Mouse (Mus musculus) mouse embryonic stem cell (cell line): ENCODE results near the gene F930015N05Rik.

Experiments used
- in situ Hi-C, 2 experiments: fragments of 300-500 bp; cut with MboI; formaldehyde crosslinking; loops; 1 replicate in 1 of 2; 3 replicates in 1 of 2; pipeline ENCODE4 v1.14.3; 2019 to 2020; ENCODE audit warnings: low sequenced_read_pairs in 2 of 2, low pct_unique_long_range_greater_than_20kb in 1 of 2, mixed read lengths in 1 of 2; ENCODE audit not compliant: unreplicated experiment in 1 of 2

The F930015N05Rik gene

GRCm38 (mm10) chr11:64436412-64436727 is at the start of gene F930015N05Rik:
F930015N05Rik (minus strand) TSS chr11:64436653.
- in situ Hi-C loops: loop anchor here in 1 of 2 experiments (25.0 kb wide), 1 partner anchor 524 kb away; the partner anchor contains the start of gene Hs3st3b1

- in situ Hi-C loops: no loop called here
Observed at GRCm38 (mm10) chr11:64481445-64481844, 45.0 kb upstream of the F930015N05Rik start.

DNA sequence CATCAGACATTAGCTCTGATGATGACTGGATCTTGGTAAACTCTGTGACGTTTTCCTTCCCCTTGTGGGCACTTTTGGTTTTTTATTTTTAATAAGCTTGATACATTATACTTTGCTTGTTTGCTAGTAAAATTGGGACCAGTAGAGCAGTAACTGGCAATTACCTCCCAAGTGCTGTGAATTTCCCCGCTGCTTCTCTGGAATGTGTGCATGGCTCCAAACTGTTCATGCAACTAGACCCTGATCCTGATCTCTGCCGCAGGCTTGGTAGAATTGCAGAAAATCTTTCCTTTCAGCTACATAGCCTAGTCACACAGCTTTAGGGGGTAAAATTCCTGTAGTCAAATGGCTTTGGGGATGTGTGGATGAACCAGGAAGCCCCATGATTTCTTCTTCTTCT is 37.2 kb upstream of the F930015N05Rik start:
- in situ Hi-C loops: no loop called here

DNA sequence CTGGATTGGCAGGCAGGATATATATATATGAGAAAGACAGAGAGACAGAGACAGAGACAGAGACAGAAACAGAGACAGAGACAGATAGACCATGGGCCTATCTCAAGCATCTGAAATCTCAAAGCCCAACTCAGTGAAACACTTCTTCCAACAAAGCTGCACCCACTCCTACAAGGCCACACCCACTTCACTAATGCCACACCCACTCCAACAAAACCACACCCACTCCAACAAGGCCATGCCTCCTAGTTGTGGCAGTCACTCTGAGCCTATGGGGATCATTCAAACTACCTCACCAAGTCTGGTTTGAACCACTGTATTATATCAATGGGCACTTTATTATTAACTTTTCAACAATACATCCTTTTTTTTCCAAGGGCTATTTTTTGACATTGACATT is 34.2 kb upstream of the F930015N05Rik start:
- in situ Hi-C loops: no loop called here

- in situ Hi-C loops: no loop called here
Observed at GRCm38 (mm10) chr11:64468737-64469136, 32.3 kb upstream of the F930015N05Rik start.

DNA sequence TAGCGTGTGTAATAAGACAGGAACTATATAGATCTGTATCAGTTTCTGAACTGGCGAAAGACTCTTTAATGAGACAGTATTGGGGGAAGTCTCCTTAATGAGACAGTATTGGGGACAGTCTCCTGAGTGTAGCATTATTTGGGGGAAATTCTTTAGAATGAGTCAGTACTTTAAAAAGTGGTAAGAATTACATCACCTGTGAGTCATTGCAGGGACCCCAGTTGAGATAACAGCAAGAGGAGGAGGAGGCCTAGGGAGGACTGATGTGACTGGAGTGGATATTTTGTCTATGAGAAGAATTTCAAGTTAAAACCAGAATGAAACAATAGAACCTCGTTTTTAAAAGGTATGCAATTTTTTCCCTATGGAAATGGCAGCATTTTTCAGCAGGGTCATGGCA is 25.3 kb upstream of the F930015N05Rik start:
- in situ Hi-C loops: no loop called here

- in situ Hi-C loops: loop anchor here in 1 of 2 experiments (25.0 kb wide), 1 partner anchor 536 kb away; the partner anchor contains the start of gene Hs3st3b1
Observed at GRCm38 (mm10) chr11:64448586-64449315, 12.3 kb upstream of the F930015N05Rik start.

DNA sequence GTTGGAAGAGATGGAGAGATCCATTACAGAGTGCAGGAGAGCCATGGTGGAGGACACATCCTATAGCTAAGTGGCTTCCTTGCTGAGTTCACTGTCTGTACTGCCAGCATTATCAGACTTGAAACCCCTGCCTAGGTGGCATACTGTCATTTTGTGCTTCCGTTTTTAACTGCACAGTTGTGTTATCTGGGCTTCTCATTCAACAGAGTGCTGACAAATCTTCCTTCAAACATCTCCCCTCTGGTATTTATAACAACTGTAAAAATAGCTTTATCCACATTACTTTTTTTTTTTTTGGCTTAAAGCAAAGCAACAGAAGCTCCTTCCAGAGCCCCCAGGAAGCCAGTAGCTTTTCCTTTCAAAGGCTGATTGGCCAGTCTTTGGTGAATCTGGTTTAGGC is 8.8 kb upstream of the F930015N05Rik start:
- in situ Hi-C loops: loop anchor here in 1 of 2 experiments (25.0 kb wide), 1 partner anchor 533 kb away; the partner anchor contains the start of gene Hs3st3b1

- in situ Hi-C loops: loop anchor here in 1 of 2 experiments (25.0 kb wide), 1 partner anchor 530 kb away; the partner anchor contains the start of gene Hs3st3b1
Observed at GRCm38 (mm10) chr11:64442701-64443100, 6.2 kb upstream of the F930015N05Rik start.

- in situ Hi-C loops: loop anchor here in 1 of 2 experiments (25.0 kb wide), 1 partner anchor 530 kb away; the partner anchor contains the start of gene Hs3st3b1
Observed at GRCm38 (mm10) chr11:64442119-64442518, 5.7 kb upstream of the F930015N05Rik start.

DNA sequence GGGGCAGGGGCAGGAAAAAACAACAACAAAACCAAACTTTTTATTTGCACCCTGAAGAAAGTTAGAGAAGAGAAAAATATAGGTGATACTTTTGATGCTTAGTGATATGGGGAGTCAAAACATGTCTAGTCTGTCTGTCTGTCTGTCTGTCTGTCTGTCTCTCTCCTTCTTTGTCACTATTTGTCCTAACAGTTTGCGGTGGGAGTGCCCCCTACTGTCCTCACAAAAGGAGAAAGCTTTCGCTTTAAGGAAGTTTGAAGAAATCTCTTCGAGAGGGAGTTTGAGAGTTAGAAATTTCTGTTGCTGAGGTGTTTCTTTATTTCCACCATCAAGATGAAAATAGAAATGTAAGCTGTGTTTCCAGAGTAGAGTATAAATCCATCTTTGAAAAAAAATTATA is 2.5 kb upstream of the F930015N05Rik start:
- in situ Hi-C loops: loop anchor here in 1 of 2 experiments (25.0 kb wide), 1 partner anchor 527 kb away; the partner anchor contains the start of gene Hs3st3b1

GRCm38 (mm10) chr11:64437721-64438120 is 1.3 kb upstream of the F930015N05Rik start:
- in situ Hi-C loops: loop anchor here in 1 of 2 experiments (25.0 kb wide), 1 partner anchor 525 kb away; the partner anchor contains the start of gene Hs3st3b1

DNA sequence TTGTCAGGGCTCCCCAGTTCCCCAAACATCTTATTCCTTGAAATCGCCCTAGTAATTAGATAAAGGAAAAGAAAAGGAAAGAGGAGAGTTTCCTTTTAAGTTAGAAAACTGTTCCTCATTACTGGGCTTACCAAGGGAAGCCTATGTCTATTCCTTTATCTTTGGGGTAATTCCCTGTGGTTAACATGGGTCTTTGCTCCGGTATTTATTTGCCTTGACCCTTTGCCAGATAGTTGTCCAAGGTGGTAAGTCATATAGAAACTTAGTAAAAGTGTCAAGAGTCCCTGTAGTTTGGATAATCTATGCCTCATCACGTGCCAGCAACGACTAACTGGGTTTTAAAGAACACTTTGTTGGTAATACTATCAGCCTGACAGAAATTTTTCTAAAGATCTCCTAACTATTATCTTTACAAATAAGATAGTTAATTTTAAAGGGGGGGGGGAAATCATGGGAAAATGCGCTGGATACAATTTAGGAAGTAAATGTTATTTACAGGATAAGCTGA is 392 bp upstream of the F930015N05Rik start:
- in situ Hi-C loops: loop anchor here in 1 of 2 experiments (25.0 kb wide), 1 partner anchor 525 kb away; the partner anchor contains the start of gene Hs3st3b1

- in situ Hi-C loops: loop anchor here in 1 of 2 experiments (25.0 kb wide), 1 partner anchor 523 kb away; the partner anchor contains the start of gene Hs3st3b1
Observed at GRCm38 (mm10) chr11:64435546-64436411, 674 bp downstream of the F930015N05Rik start.

DNA sequence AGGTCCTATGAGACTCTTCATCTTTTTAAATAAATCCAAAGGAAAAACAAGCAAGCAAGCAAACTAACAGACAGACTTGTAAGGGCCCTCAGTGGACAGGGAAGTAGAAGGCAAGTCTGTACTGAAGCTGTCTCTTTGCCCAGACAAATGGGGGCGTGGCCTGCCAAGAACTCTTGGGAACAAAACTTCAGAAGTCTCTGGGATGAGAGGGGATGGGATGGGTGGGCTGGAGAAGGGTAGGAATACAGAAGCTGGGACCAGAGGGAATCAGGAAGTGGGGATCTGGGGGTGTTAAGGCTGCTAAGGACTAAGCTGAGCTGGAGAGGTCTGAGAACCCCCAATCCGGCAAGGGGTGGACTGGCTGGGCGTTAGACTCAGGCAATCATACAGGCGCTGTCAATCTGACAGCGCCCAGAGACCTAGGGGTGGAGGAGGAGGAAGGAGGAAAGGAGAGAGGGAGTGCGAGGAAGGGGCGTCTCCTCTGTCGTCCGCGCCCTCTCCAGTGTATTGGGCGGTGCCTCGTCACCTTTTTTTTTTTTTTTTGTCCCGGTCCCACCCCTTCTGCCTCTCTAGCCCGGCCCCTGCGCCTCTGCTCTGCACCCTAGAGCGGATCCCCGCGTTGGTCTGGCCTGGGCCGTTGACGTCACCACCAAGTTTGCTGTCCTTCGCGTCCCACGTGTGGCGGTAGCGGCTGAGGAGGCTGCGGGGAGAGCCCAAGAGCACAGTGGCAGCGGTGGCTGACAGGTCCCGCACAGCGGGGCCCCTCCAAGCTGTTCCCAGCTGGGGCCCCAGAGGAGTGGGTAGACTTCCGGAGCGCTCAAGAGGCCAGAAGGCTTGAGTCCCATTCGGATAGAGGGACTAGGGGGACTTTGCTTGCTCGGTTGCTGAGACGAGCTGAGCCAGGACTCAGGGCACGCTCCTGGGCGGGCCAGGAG is 1.6 kb downstream of the F930015N05Rik start, which contains the start of gene Hs3st3a1:
Gene Hs3st3a1 (plus strand): TSS at position 722 of the 935 bp plus-strand sequence.
- in situ Hi-C loops: loop anchor here in 1 of 2 experiments (25.0 kb wide), 1 partner anchor 523 kb away; the partner anchor contains the start of gene Hs3st3b1

DNA sequence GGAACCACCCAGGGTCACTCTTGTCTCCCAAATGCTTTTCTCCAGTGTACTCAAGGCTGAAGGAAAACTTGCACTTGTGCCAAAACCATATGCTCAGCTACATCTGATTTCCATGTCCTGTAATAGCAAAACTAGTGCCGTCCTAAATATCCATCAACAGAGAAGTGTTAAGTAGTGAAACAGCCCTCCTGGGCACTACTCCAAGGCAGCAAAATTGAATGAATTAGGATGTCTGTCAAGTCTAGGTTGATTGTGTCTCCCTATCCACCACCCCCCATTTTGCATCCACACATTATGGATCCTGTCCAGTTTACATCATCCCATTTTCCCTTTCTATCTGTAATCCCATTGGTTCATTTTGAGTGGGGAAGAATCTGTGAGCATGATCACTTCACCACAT is 17.5 kb downstream of the F930015N05Rik start:
- in situ Hi-C loops: no loop called here

DNA sequence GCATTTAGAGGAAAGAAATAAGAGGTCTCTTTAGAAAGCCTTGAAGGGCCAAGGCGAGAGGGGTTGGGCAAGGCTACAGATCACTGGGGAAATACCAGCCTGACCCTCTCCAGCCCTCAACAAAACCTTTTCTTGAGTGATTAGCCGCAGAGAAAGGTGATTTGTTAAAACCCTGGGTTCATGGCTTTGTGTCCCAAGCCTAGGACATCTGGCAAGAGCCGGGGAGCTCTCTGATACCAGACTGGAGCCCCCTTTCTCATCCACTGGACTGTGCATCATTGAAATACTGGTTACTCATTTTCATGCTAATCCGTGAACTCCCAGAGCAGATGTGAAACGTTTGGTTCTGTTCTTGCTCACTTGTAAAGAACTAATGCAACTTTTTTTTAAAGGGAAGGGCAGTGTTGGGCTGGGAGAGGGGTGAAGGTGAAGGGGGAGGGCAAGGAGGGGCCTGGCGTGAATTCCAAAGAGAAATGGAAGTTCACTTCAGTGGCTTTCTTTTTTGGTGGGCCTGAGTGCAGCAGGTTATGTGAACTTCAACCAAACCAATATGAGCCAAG is 35.8 kb downstream of the F930015N05Rik start:
- in situ Hi-C loops: no loop called here
